Mouse (Mus musculus) ES-CJ7 (cell line): ENCODE measurements around the gene Thsd4.
"Not testable (repeated sequence)": the region's sequence is repeated elsewhere in the genome, so short reads cannot be mapped to it uniquely, and the experiment has no call there.

Experiments
- DNase-seq: peaks from one replicate; pipeline ENCODE4 v3.0.0; 2011; ENCODE audit warnings: low read depth, low spot score

Thsd4 gene

GRCm38 (mm10) chr9:60220431-60220830, 301.4 kb downstream of the Thsd4 start:
- no peak for DNase-seq

GRCm38 (mm10) chr9:60218396-60218795, 303.4 kb downstream of the Thsd4 start:
- no peak for DNase-seq

- no peak for DNase-seq
Observed at GRCm38 (mm10) chr9:60216029-60216428, 305.8 kb downstream of the Thsd4 start.

- DNase-seq = no peak
Observed at GRCm38 (mm10) chr9:60213111-60213510, 308.7 kb downstream of the Thsd4 start.

- DNase-seq = no peak
Observed at GRCm38 (mm10) chr9:60208843-60209242, 313.0 kb downstream of the Thsd4 start.

- no peak for DNase-seq
Observed at GRCm38 (mm10) chr9:60203141-60203540, 318.7 kb downstream of the Thsd4 start.

- no peak for DNase-seq
Observed at GRCm38 (mm10) chr9:60200436-60200835, 321.4 kb downstream of the Thsd4 start.

GRCm38 (mm10) chr9:60198530-60199200, 323.2 kb downstream of the Thsd4 start:
- DNase-seq = no peak

GRCm38 (mm10) chr9:60195502-60195901, 326.3 kb downstream of the Thsd4 start:
- peak; percentile 19 for DNase-seq

- no peak for DNase-seq
Observed at GRCm38 (mm10) chr9:60194905-60195304, 326.9 kb downstream of the Thsd4 start.

GRCm38 (mm10) chr9:60192321-60192720, 329.5 kb downstream of the Thsd4 start:
- no peak for DNase-seq

- no peak for DNase-seq
Observed at GRCm38 (mm10) chr9:60187437-60187836, 334.4 kb downstream of the Thsd4 start.

GRCm38 (mm10) chr9:60186948-60187347, 334.9 kb downstream of the Thsd4 start:
- no peak for DNase-seq

GRCm38 (mm10) chr9:60184083-60184482, 337.8 kb downstream of the Thsd4 start:
- no peak for DNase-seq

GRCm38 (mm10) chr9:60182371-60182770, 339.5 kb downstream of the Thsd4 start:
- no peak for DNase-seq

GRCm38 (mm10) chr9:60180936-60181335, 340.9 kb downstream of the Thsd4 start:
- DNase-seq = no peak

- no peak for DNase-seq
Observed at GRCm38 (mm10) chr9:60180114-60180513, 341.7 kb downstream of the Thsd4 start.

GRCm38 (mm10) chr9:60176311-60176710, 345.5 kb downstream of the Thsd4 start:
- DNase-seq = no peak

GRCm38 (mm10) chr9:60172459-60173060, 349.3 kb downstream of the Thsd4 start:
- not testable (repeated sequence) for DNase-seq

- DNase-seq = peak; percentile 22
Observed at GRCm38 (mm10) chr9:60166990-60167389, 354.9 kb downstream of the Thsd4 start.

- DNase-seq = no peak
Observed at GRCm38 (mm10) chr9:60160855-60161254, 361.0 kb downstream of the Thsd4 start.

GRCm38 (mm10) chr9:60160194-60160593, 361.7 kb downstream of the Thsd4 start:
- DNase-seq = no peak

GRCm38 (mm10) chr9:60152990-60153389, 368.9 kb downstream of the Thsd4 start:
- DNase-seq = no peak
